Mouse (Mus musculus) thymus, postnatal 0 days (tissue): ENCODE measurements around the gene Nol9. TPM values are rescaled to one million over a fixed set of nuclear protein-coding genes. Genes with fewer than 3 reads are reported as not detected.

Experiments
- polyA plus RNA-seq: library from polyadenylated mRNA; unstranded; fragments of >200 nt; fragmentation: Nextera tagmentation; extraction: Ambion mirVana; gene quantifications from 2 replicates; pipeline ENCODE4 v1.2.1, GENCODE M21; 2015

The Nol9 gene
- polyA plus RNA-seq, 1 experiment from 2014 or later = 24.9 TPM

Other genes with a start within 250 kb of the Nol9 start
- gene Camta1, start 177.4 kb upstream of the Nol9 start, polyA plus RNA-seq = 104 and 122 TPM in 2 replicates
- 47.2 and 48.3 TPM in 2 replicates for gene Dnajc11, start 105.6 kb upstream of the Nol9 start, polyA plus RNA-seq
- gene Thap3, start 50.3 kb upstream of the Nol9 start, polyA plus RNA-seq = 30.7 and 41.4 TPM in 2 replicates
- gene Phf13, start 43.1 kb upstream of the Nol9 start, polyA plus RNA-seq = 10.0 and 11.3 TPM in 2 replicates
- 8.9 and 10.2 TPM in 2 replicates for gene Klhl21, start 30.5 kb upstream of the Nol9 start, polyA plus RNA-seq
- gene Zbtb48, start 11.7 kb upstream of the Nol9 start, polyA plus RNA-seq = 18.4 and 18.9 TPM in 2 replicates
- 0.32 and 0.59 TPM in 2 replicates for gene Tas1r1, start 753 bp upstream of the Nol9 start, polyA plus RNA-seq
- gene Plekhg5, start 33.2 kb downstream of the Nol9 start, polyA plus RNA-seq = 3.4 and 3.9 TPM in 2 replicates
- 37.7 and 44.1 TPM in 2 replicates for gene Tnfrsf25, start 76.6 kb downstream of the Nol9 start, polyA plus RNA-seq
- 3.2 and 3.6 TPM in 2 replicates for gene Espn, start 113.0 kb downstream of the Nol9 start, polyA plus RNA-seq
- gene Hes2, start 119.5 kb downstream of the Nol9 start, polyA plus RNA-seq = 0.21 TPM in 1 of 2 replicates, not detected in the other
- gene Acot7, start 138.8 kb downstream of the Nol9 start, polyA plus RNA-seq = 65.1 and 98.8 TPM in 2 replicates
- gene Gpr153, start 234.9 kb downstream of the Nol9 start, polyA plus RNA-seq = 1.2 and 1.4 TPM in 2 replicates